Mouse (Mus musculus) adrenal gland, postnatal 14 days (tissue): ENCODE data around the gene Gm20388. TPM values are rescaled to one million over a fixed set of nuclear protein-coding genes. Genes with fewer than 3 reads are reported as not detected.

ENCODE experiments used
- DNase-seq: peaks from one replicate; pipeline ENCODE4 v3.0.0; 2021; ENCODE audit warnings: mixed read lengths
- microRNA-seq, 2 experiments: library from miRNA; unstranded; fragments of <30 nt; microRNA quantifications; one replicate each; pipeline ENCODE4 v1.2.0; 2021
- total RNA-seq: library from RNA; stranded (reverse); gene quantifications from 2 replicates; pipeline ENCODE4 v1.2.3, GENCODE M21; 2021

Gene Gm20388
- total RNA-seq, 1 experiment from 2014 or later, result 17.6 TPM

GRCm38 (mm10) chr8:124394951-124395350, 4484.3 kb downstream of the Gm20388 start:
- no peak for DNase-seq

Small RNA genes within 50 kb of the gene (microRNA-seq; reads per million reads assigned to microRNA genes)
- gene Gm22715 (0 reads per million in 2 experiments), gene Gm24366 (0 reads per million in 2 experiments), gene Gm27530 (0 reads per million in 2 experiments), gene Mir1967 (0 reads per million in 2 experiments), gene Mir6396 (0 reads per million in 2 experiments), gene Mir7079 (0 to 0.38 reads per million in 2 experiments), gene Mir7080 (0 to 3.0 reads per million in 2 experiments), gene Mir7237 (0 to 0.43 reads per million in 2 experiments), gene Mir7687 (0 to 0.38 reads per million in 2 experiments)

Other genes starting within 250 kb of the Gm20388 start
- 10.4 and 10.7 TPM in 2 replicates for gene Wfdc1, start 244.5 kb upstream of the Gm20388 start, total RNA-seq
- gene Atp2c2, start 210.8 kb upstream of the Gm20388 start, total RNA-seq, result 0.41 TPM in 2 replicates
- 9.1 and 10.8 TPM in 2 replicates for gene Tldc1, start 132.4 kb upstream of the Gm20388 start, total RNA-seq
- gene Cotl1, start 70.3 kb upstream of the Gm20388 start, total RNA-seq, result 56.9 and 79.0 TPM in 2 replicates
- gene Klhl36, start 48.6 kb upstream of the Gm20388 start, total RNA-seq, result 6.6 and 10.0 TPM in 2 replicates
- gene Usp10, start 481 bp upstream of the Gm20388 start, total RNA-seq, result 103 and 109 TPM in 2 replicates
- 6.9 and 8.3 TPM in 2 replicates for gene Crispld2, start 81.6 kb downstream of the Gm20388 start, total RNA-seq
- 45.3 and 48.1 TPM in 2 replicates for gene Zdhhc7, start 190.6 kb downstream of the Gm20388 start, total RNA-seq
- 58.4 and 60.7 TPM in 2 replicates for gene 6430548M08Rik, start 203.3 kb downstream of the Gm20388 start, total RNA-seq